Mouse (Mus musculus) embryonic fibroblast, embryonic 13.5 days (primary cell): ENCODE measurements around the gene Itga1.

ENCODE experiments used
- CTCF ChIP-seq: IDR thresholded peaks from 2 replicates; pipeline ENCODE4 v1.5.1; 2011; ENCODE audit warnings: mild to moderate bottlenecking, control low read depth, low read length, moderate library complexity, borderline replicate concordance; ENCODE audit not compliant: insufficient read depth
- POLR2A ChIP-seq: IDR thresholded peaks from 2 replicates; pipeline ENCODE4 v1.6.1; 2011; ENCODE audit warnings: low read depth, mild to moderate bottlenecking, control low read depth, low read length, moderate library complexity

- no peak for TF ChIP-seq CTCF
- no peak for TF ChIP-seq POLR2A
Measured at GRCm38 (mm10) chr13:114910629-114911028, 191.1 kb downstream of the Itga1 start.
